Mouse (Mus musculus) lung, embryonic 16.5 days (tissue): ENCODE results near the gene Spsb3. TPM values are rescaled to one million over a fixed set of nuclear protein-coding genes. Genes with fewer than 3 reads are reported as not detected.

Experiments
- ATAC-seq: fragments of 200-750 bp; cut with Nextera tagmentation; 2 replicates; pipeline ENCODE4 v1.8.0; 2017; ENCODE audit warnings: low read depth, mild to moderate bottlenecking, moderate library complexity
- H3K27ac ChIP-seq: fragments of 300-500 bp; sonication (generic); 2 replicates; pipeline ENCODE4 v1.5.1; 2014; ENCODE audit warnings: mild to moderate bottlenecking, control low read depth, low read length
- H3K27me3 ChIP-seq: fragments of 300-500 bp; sonication (generic); 2 replicates; pipeline ENCODE4 v1.6.1; 2014; ENCODE audit warnings: low read depth, low read length, mixed read lengths; ENCODE audit not compliant: control insufficient read depth, insufficient read depth
- H3K36me3 ChIP-seq: fragments of 300-500 bp; sonication (generic); 2 replicates; pipeline ENCODE4 v1.6.1; 2014; ENCODE audit warnings: low read length; ENCODE audit not compliant: control insufficient read depth, insufficient read depth
- H3K4me1 ChIP-seq: fragments of 300-500 bp; sonication (generic); replicated peaks from 2 replicates; pipeline ENCODE4 v1.6.1; 2014; ENCODE audit warnings: low read length, mixed read lengths; ENCODE audit not compliant: control insufficient read depth, insufficient read depth
- H3K4me2 ChIP-seq: fragments of 300-500 bp; sonication (generic); 2 replicates; pipeline ENCODE4 v1.6.1; 2014; ENCODE audit warnings: low read depth, low read length, control low read depth
- H3K4me3 ChIP-seq: fragments of 300-500 bp; sonication (generic); 2 replicates; pipeline ENCODE4 v1.5.1; 2014; ENCODE audit warnings: mild to moderate bottlenecking, low read length, control low read depth
- H3K9ac ChIP-seq: fragments of 300-500 bp; sonication (generic); 2 replicates; pipeline ENCODE4 v1.6.1; 2014; ENCODE audit warnings: low read length, control low read depth
- H3K9me3 ChIP-seq: fragments of 300-500 bp; sonication (generic); 2 replicates; pipeline ENCODE4 v1.6.1; 2016; ENCODE audit warnings: low read length; ENCODE audit not compliant: control insufficient read depth
- WGBS: fragments of 180-500 bp; shearing (Covaris S2); extraction: QIAGEN DNeasy Blood & Tissue Kit; methylation state at CpG from one replicate; pipeline ENCODE4 v1.1.7; 2014; 5-methylcytosine and 5-hydroxymethylcytosine counted together
- polyA plus RNA-seq: library from polyadenylated mRNA; unstranded; fragments of >200 nt; fragmentation: Nextera tagmentation; extraction: Ambion mirVana; gene quantifications from 2 replicates; pipeline ENCODE4 v1.2.1, GENCODE M21; 2015

The Spsb3 gene
- polyA plus RNA-seq, 1 experiment from 2014 or later = 41.1 TPM

- Histone ChIP-seq H3K36me3 (peaks cover 2% of the 10 kb centered on the region; the same call in 1 of the 2 replicates), H3K27ac (no peak overlapping the region), H3K9ac (no peak overlapping the region), H3K4me2 (no peak overlapping the region), H3K9me3 (no peaks in the 10 kb centered on the region), H3K4me1 (peaks cover 6% of the 10 kb centered on the region), H3K4me3 (no peak overlapping the region), H3K27me3 (no peaks in the 10 kb centered on the region)
- WGBS = 45% methylated on average over 7 of the region's 7 CpGs
- ATAC-seq = no peak
These were observed 4.6 kb upstream of the Spsb3 start for GRCm38 (mm10) chr17:24881738-24882440.

DNA sequence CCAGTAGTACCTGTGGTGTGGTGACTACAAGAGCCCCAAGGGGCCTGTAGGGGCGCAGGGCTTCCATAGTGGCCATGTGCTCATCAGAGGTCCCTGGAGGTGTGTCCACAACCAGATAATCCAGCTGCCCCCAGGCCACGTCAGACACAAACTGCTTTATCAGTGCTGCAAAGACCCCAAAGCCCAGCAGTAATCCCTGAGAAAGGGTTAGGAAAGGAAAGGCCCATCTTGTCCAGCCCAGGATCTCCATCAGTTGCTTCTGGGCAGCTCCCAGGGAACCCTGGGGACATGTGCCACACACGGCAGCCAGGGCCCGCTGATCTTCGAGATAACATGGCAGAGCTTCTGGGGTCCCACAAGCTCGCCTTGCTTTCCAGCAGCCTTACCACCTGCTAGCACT is 2.1 kb upstream of the Spsb3 start:
- H3K27me3 ChIP-seq = no peaks in the 10 kb centered on the region
- no peaks in the 10 kb centered on the region for H3K9me3 ChIP-seq
- ATAC-seq = no peak
- no peak overlapping the region for H3K4me2 ChIP-seq
- H3K4me1 ChIP-seq = peaks cover 17% of the 10 kb centered on the region
- no peak overlapping the region for H3K9ac ChIP-seq
- H3K4me3 ChIP-seq = no peak overlapping the region
- peaks cover 2% of the 10 kb centered on the region; the same call in 1 of the 2 replicates for H3K36me3 ChIP-seq
- H3K27ac ChIP-seq = no peak overlapping the region
- 80% methylated on average over 6 of the region's 6 CpGs for WGBS

DNA sequence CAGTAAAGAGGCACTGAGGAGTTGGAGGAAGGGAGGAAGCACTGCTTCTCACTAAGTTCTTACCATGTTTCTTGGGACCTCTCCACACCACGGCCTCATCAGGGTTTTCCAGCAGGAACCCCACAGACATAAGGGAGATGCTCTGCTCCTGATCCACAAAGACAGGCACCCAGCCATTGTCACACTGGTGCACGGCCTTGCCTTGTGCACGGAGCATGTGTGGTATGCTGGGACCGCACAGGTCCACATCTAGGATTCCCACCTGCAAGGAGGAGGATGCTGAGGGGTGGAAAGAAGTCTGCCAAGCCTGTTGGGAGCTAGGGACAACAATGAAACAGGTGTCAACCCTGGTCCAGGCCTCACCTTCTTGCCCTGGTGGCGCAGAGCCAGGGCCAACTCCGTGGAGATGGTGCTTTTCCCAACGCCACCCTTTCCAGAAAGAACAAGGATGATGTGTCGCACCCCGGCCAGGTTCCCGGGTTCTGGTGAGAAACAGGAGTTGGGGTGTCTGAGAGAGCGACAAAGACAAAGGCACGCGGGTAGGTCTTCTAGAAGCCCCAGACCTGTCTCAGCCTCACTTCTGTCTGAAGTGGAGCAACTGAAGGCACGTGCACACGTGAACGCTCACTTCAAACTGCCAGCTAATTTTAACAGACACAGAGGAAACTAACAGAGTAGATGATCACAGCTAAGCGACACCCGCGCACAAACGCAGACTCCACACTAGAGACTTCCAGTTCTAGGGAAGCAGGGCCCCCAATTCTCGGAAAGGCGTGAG is 898 bp upstream of the Spsb3 start:
- peak overlapping the region; percentile 86 for H3K4me3 ChIP-seq
- peaks cover 8% of the 10 kb centered on the region for H3K36me3 ChIP-seq
- no peaks in the 10 kb centered on the region for H3K9me3 ChIP-seq
- peaks cover 17% of the 10 kb centered on the region for H3K4me1 ChIP-seq
- ATAC-seq = no peak
- no peaks in the 10 kb centered on the region for H3K27me3 ChIP-seq
- H3K27ac ChIP-seq = no peak overlapping the region
- WGBS = 22% methylated on average over 22 of the region's 22 CpGs
- peak overlapping the region; percentile 90 for H3K4me2 ChIP-seq
- peak overlapping the region; percentile 74 for H3K9ac ChIP-seq

- Histone ChIP-seq H3K27me3 (no peaks in the 10 kb centered on the region), H3K27ac (peak overlapping the region; percentile 43; the same call in 1 of the 2 replicates), H3K9ac (peak overlapping the region; percentile 87), H3K36me3 (peaks cover 20% of the 10 kb centered on the region), H3K4me1 (peaks cover 17% of the 10 kb centered on the region), H3K4me3 (peak overlapping the region; percentile 90), H3K9me3 (no peaks in the 10 kb centered on the region), H3K4me2 (peak overlapping the region; percentile 67)
- no peak; the same call in 1 of the 2 replicates for ATAC-seq
- under 1% methylated on average over 18 of the region's 18 CpGs for WGBS
These were observed 459 bp downstream of the Spsb3 start for GRCm38 (mm10) chr17:24886932-24887271.

DNA sequence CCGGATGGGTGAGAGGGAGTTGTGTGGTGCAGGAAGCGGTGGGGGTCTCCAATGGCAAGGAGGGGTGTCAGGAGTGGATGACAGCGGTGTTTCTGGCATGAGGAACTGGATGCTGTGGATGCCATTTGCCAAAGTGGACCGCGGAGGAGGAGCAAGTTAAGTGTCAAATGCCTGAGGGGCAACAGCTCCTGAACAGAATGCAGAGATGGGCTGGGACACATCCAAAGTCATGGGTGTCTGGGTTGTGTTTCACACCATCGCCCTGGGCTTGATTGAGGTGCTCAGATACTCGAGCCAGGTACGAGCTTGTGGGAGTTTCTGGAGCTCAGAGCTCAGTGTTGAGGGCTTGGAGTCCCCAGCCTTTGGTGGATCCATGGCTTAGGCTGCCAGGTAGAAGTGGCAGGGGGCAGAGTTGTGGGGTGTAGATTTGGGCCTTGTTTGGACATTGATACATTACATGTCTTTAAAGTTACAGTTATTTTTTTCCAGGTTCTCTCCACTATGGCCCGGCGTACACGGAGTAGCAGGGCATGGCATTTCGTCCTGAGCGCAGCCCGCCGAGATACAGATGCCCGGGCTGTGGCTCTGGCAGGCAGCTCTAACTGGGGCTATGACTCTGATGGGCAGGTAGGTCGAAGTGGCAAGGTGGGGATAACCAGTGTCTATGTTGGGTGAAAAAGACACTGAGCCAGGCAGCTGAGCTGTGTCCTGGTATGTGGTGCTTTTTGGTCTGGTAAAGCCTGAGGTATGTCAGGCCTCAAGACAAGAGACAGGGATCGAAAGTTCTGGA is 1.0 kb downstream of the Spsb3 start:
- Histone ChIP-seq H3K4me1 (peaks cover 17% of the 10 kb centered on the region), H3K27me3 (no peaks in the 10 kb centered on the region), H3K4me3 (peak overlapping the region; percentile 90), H3K27ac (no peak overlapping the region), H3K9ac (peak overlapping the region; percentile 87), H3K9me3 (no peaks in the 10 kb centered on the region), H3K36me3 (peaks cover 25% of the 10 kb centered on the region), H3K4me2 (peak overlapping the region; percentile 67)
- no peak for ATAC-seq
- WGBS = 59% methylated on average over 18 of the region's 18 CpGs

DNA sequence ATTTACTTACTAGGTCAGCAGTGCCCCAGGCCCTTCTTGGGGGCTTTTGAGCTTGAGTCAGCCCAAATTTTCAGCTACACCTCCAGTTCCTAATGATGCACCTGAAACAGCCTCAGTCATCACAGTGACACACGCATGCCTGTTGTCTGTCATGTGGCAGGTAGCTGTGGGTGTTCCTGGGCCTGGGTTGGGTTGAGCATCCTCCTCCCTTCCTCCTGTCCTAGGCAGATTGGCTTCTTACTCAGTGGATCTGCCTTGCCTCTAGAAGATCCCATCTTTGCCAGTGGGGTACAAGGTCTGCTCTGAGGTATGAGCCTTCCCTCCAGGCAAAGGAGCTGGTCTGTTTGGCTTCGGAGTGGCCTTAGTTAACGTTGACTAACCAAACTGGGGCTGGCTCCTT is 2.4 kb downstream of the Spsb3 start:
- peaks cover 18% of the 10 kb centered on the region for H3K4me1 ChIP-seq
- H3K9me3 ChIP-seq = no peaks in the 10 kb centered on the region
- peaks cover 30% of the 10 kb centered on the region for H3K36me3 ChIP-seq
- no peak overlapping the region for H3K4me2 ChIP-seq
- WGBS = 67% methylated on average over 3 of the region's 3 CpGs
- ATAC-seq = no peak
- H3K27me3 ChIP-seq = no peaks in the 10 kb centered on the region
- no peak overlapping the region for H3K9ac ChIP-seq
- no peak overlapping the region for H3K4me3 ChIP-seq
- no peak overlapping the region for H3K27ac ChIP-seq

DNA sequence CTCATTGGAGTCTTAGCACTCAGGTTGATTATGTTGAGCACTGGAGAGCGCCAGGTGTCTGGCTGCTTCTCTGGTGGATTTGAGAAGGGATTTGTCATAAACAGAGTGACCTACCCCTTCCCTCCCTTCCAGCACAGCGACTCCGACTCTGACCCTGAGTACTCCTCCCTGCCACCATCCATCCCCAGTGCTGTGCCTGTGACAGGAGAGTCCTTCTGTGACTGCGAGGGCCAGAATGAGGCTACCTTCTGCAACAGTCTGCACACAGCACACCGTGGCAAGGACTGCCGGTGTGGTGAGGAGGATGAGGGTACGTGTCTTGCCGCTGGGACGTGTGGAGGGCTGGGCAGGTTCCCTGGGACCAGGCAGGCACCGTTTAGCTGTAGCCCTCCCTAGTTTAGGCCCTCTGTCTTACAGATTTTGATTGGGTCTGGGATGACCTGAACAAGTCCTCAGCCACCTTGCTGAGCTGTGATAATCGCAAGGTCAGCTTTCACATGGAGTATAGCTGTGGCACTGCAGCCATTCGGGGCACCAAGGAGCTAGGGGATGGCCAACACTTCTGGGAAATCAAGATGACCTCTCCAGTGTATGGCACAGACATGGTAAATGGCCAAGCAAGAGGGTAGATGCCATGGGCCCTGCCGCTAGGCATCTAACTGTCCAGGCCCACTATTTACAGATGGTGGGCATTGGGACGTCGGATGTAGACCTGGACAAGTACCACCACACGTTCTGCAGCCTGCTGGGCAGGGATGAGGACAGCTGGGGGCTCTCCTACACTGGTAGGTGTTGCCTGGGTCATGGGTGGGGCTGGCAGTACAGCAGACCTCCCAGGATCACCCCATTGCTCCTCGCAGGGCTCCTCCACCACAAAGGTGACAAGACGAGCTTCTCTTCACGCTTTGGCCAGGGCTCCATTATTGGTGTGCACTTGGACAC is 4.0 kb downstream of the Spsb3 start:
- H3K4me2 ChIP-seq = no peak overlapping the region
- no peak for ATAC-seq
- 76% methylated on average over 19 of the region's 19 CpGs for WGBS
- no peak overlapping the region for H3K9ac ChIP-seq
- H3K4me1 ChIP-seq = peaks cover 21% of the 10 kb centered on the region
- H3K9me3 ChIP-seq = no peaks in the 10 kb centered on the region
- no peak overlapping the region for H3K27ac ChIP-seq
- H3K4me3 ChIP-seq = no peak overlapping the region
- H3K27me3 ChIP-seq = no peaks in the 10 kb centered on the region
- H3K36me3 ChIP-seq = peaks cover 30% of the 10 kb centered on the region

DNA sequence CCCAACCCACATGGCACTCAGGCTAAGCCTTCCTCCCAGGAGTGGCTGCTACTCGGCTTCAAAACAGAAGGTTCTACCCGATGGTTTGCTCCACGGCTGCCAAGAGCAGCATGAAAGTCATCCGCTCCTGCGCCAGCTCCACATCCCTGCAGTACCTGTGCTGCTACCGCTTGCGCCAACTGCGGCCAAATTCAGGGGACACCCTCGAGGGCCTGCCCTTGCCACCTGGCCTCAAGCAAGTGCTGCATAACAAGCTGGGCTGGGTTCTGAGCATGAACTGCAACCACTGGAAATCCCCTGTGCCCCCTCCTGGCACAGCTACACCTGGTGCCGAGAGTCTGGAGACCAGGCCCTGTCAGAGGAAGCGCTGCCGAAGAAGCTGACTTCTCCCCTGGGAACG is 4.9 kb downstream of the Spsb3 start:
- Histone ChIP-seq H3K27me3 (no peaks in the 10 kb centered on the region), H3K4me2 (no peak overlapping the region), H3K4me3 (no peak overlapping the region), H3K4me1 (peaks cover 23% of the 10 kb centered on the region), H3K36me3 (peaks cover 30% of the 10 kb centered on the region), H3K27ac (no peak overlapping the region), H3K9ac (no peak overlapping the region), H3K9me3 (no peaks in the 10 kb centered on the region)
- ATAC-seq = no peak
- WGBS = 78% methylated on average over 13 of the region's 13 CpGs
